Mouse (Mus musculus) heart, embryonic 15.5 days (tissue): Measurements from ENCODE around the gene Mrtfb. TPM values are rescaled to one million over a fixed set of nuclear protein-coding genes. Genes with fewer than 3 reads are reported as not detected.
"Not testable (repeated sequence)": the region's sequence is repeated elsewhere in the genome, so short reads cannot be mapped to it uniquely, and the experiment has no call there.

Experiments used
- ATAC-seq: fragments of 200-750 bp; cut with Nextera tagmentation; replicated peaks from 2 replicates; pipeline ENCODE4 v1.8.0; 2017; ENCODE audit warnings: low read depth, moderate TSS enrichment; ENCODE audit not compliant: insufficient number of reproducible peaks, insufficient read depth, low FRiP score
- H3K27ac ChIP-seq: fragments of 300-500 bp; sonication (generic); 2 replicates; pipeline ENCODE4 v1.5.1; 2015; ENCODE audit warnings: mild to moderate bottlenecking, inconsistent platforms
- H3K27me3 ChIP-seq: fragments of 300-500 bp; sonication (generic); 2 replicates; pipeline ENCODE4 v1.6.1; 2015; ENCODE audit warnings: inconsistent platforms
- H3K36me3 ChIP-seq: fragments of 300-500 bp; sonication (generic); 2 replicates; pipeline ENCODE4 v1.6.1; 2015; ENCODE audit warnings: mild to moderate bottlenecking, inconsistent platforms
- H3K4me1 ChIP-seq: fragments of 300-500 bp; sonication (generic); replicated peaks from 2 replicates; pipeline ENCODE4 v1.6.1; 2015; ENCODE audit warnings: inconsistent platforms
- H3K4me2 ChIP-seq: fragments of 300-500 bp; sonication (generic); 2 replicates; pipeline ENCODE4 v1.6.1; 2015; ENCODE audit warnings: inconsistent platforms, mild to moderate bottlenecking, moderate library complexity
- H3K4me3 ChIP-seq: fragments of 300-500 bp; sonication (generic); 2 replicates; pipeline ENCODE4 v1.5.1; 2015; ENCODE audit warnings: mild to moderate bottlenecking, inconsistent platforms
- H3K9ac ChIP-seq: fragments of 300-500 bp; sonication (generic); 2 replicates; pipeline ENCODE4 v1.6.1; 2015; ENCODE audit warnings: mild to moderate bottlenecking, inconsistent platforms
- H3K9me3 ChIP-seq: fragments of 300-500 bp; sonication (generic); replicated peaks from 2 replicates; pipeline ENCODE4 v1.6.1; 2016; ENCODE audit warnings: inconsistent platforms
- WGBS: fragments of 180-500 bp; shearing (Covaris S2); methylation state at CpG from one replicate; pipeline ENCODE4 v1.1.7; 2015; ENCODE audit warnings: mixed read lengths; 5-methylcytosine and 5-hydroxymethylcytosine counted together
- polyA plus RNA-seq: library from polyadenylated mRNA; unstranded; fragments of >200 nt; fragmentation: Nextera tagmentation; extraction: Ambion mirVana; gene quantifications from 2 replicates; pipeline ENCODE4 v1.2.1, GENCODE M21; 2015

Mrtfb gene
- polyA plus RNA-seq, 1 experiment from 2014 or later, result 14.0 TPM

DNA sequence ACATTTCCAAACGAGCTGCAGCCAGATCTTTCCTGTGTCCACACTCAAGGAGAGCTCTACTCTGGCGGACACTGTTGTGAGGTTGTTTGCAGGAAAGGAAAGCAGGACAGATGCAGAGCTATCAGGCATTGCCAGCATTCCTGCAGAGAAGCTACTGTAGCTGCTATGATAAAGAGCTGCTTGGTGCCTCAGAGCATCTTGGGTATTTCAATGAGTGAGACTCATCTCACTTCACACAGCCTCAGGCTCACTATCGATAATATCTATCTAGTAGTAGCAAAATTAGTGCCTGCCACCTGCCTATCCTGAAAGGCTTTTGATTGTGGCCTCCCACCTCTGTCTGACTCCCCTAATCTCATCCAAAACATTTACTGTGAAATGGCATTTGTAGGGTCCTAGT, 73.4 kb downstream of the Mrtfb start:
- no peak overlapping the region for H3K9ac ChIP-seq
- no peaks in the 10 kb centered on the region for H3K9me3 ChIP-seq
- H3K27ac ChIP-seq, result peak overlapping the region; percentile 61
- H3K4me2 ChIP-seq, result no peak overlapping the region
- no peak overlapping the region for H3K4me3 ChIP-seq
- no peak for ATAC-seq
- H3K27me3 ChIP-seq, result no peaks in the 10 kb centered on the region
- H3K36me3 ChIP-seq, result 0 out of 2 replicates have a peak, but pooled peaks cover 8% of the 10 kb centered on the region
- 27% methylated on average over 3 of the region's 3 CpGs for WGBS
- peaks cover 29% of the 10 kb centered on the region for H3K4me1 ChIP-seq

GRCm38 (mm10) chr16:13330221-13330659, 74.0 kb downstream of the Mrtfb start:
- H3K4me1 ChIP-seq, result peaks cover 29% of the 10 kb centered on the region
- H3K27me3 ChIP-seq, result no peaks in the 10 kb centered on the region
- H3K36me3 ChIP-seq, result 0 out of 2 replicates have a peak, but pooled peaks cover 8% of the 10 kb centered on the region
- ATAC-seq, result no peak
- 56% methylated on average over 6 of the region's 6 CpGs for WGBS
- no peak overlapping the region for H3K4me2 ChIP-seq
- no peak overlapping the region for H3K9ac ChIP-seq
- no peaks in the 10 kb centered on the region for H3K9me3 ChIP-seq
- no peak overlapping the region for H3K4me3 ChIP-seq
- peak overlapping the region; percentile 61 for H3K27ac ChIP-seq

DNA sequence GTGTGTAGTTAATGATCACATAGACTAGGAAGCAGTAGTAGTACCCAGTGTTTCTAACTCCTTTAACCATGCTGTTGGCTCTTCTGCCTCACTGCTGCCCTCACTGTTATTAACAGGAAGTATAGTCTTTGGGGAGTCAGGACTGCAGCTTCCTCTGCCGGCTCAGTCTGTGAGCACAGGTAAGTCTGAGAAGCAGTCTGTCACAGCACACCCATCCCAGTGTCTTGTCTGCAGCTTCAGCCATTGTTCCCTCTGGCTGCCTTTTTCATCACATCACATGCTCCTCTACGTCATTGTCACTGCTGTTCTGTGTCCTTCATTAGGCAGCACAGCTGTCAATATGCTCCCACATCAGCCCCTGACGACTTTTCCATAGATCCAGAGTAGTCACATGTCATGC, 75.6 kb downstream of the Mrtfb start:
- peaks cover 26% of the 10 kb centered on the region for H3K4me1 ChIP-seq
- no peak overlapping the region for H3K4me3 ChIP-seq
- H3K4me2 ChIP-seq, result no peak overlapping the region
- 55% methylated on average over 3 of the region's 3 CpGs for WGBS
- ATAC-seq, result no peak
- H3K36me3 ChIP-seq, result 0 out of 2 replicates have a peak, but pooled peaks cover 8% of the 10 kb centered on the region
- no peak overlapping the region for H3K9ac ChIP-seq
- no peak overlapping the region for H3K27ac ChIP-seq
- no peaks in the 10 kb centered on the region for H3K27me3 ChIP-seq
- H3K9me3 ChIP-seq, result no peaks in the 10 kb centered on the region

DNA sequence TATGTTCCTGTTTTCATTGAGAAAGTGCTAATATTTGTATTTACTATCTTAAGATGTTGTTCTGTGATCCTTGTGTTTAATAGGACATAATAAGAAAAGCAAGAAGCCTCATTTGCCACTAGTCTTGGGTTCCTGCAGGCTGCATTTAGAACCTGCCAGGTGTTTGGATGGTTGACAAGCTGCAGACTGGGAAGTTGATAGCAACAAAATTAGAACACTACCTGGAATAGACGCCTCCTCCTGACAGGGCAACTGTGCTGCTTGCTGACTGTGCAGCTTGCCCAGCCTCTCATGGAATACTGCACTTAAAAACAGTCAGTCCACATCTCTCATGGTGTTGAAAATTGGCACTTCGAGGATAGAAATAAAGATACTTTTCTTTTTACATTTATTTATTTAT, 76.3 kb downstream of the Mrtfb start:
- no peak for ATAC-seq
- H3K9me3 ChIP-seq, result no peaks in the 10 kb centered on the region
- no peak overlapping the region for H3K9ac ChIP-seq
- no peak overlapping the region for H3K27ac ChIP-seq
- no peak overlapping the region for H3K4me2 ChIP-seq
- 0 out of 2 replicates have a peak, but pooled peaks cover 3% of the 10 kb centered on the region for H3K36me3 ChIP-seq
- WGBS, result 70% methylated on average over 2 of the region's 2 CpGs
- H3K27me3 ChIP-seq, result no peaks in the 10 kb centered on the region
- H3K4me3 ChIP-seq, result no peak overlapping the region
- H3K4me1 ChIP-seq, result peaks cover 31% of the 10 kb centered on the region

GRCm38 (mm10) chr16:13333781-13334341, 77.6 kb downstream of the Mrtfb start:
- Histone ChIP-seq H3K27me3 (no peaks in the 10 kb centered on the region), H3K4me1 (peaks cover 38% of the 10 kb centered on the region), H3K9me3 (no peaks in the 10 kb centered on the region), H3K36me3 (no peaks in the 10 kb centered on the region), H3K4me3 (no peak overlapping the region), H3K27ac (no peak overlapping the region), H3K4me2 (no peak overlapping the region), H3K9ac (no peak overlapping the region)
- no peak for ATAC-seq
- WGBS, result 58% methylated on average over 5 of the region's 5 CpGs

GRCm38 (mm10) chr16:13336503-13337230, 80.4 kb downstream of the Mrtfb start:
- Histone ChIP-seq H3K9ac (no peak overlapping the region), H3K4me2 (no peak overlapping the region), H3K4me1 (peaks cover 22% of the 10 kb centered on the region), H3K27ac (no peak overlapping the region), H3K9me3 (no peaks in the 10 kb centered on the region), H3K27me3 (no peaks in the 10 kb centered on the region), H3K36me3 (no peaks in the 10 kb centered on the region), H3K4me3 (no peak overlapping the region)
- ATAC-seq, result peak; percentile 80
- 27% methylated on average over 5 of the region's 5 CpGs for WGBS

DNA sequence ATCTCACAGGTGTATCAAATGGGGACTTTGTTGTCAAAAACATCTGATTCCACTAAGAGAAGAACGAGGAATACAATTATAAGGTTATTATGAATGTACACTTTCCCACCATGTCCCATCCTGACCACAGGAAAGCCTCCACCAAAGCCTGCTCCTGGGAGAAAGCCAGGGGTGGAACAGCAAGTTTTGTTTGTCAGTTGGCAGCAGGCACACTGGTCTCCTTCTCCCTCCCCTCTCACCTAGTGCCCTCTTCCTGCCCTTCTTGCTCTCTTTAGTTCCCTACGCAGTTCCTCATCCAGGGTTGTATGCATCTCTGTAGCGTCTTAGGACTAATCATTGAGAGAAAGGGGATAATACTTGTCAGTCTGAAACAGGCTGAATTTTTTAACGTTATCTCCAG, 81.8 kb downstream of the Mrtfb start:
- no peak overlapping the region for H3K4me2 ChIP-seq
- H3K9ac ChIP-seq, result no peak overlapping the region
- H3K27ac ChIP-seq, result no peak overlapping the region
- no peaks in the 10 kb centered on the region for H3K27me3 ChIP-seq
- no peaks in the 10 kb centered on the region for H3K9me3 ChIP-seq
- no peak for ATAC-seq
- H3K4me1 ChIP-seq, result peaks cover 19% of the 10 kb centered on the region
- H3K36me3 ChIP-seq, result no peaks in the 10 kb centered on the region
- WGBS, result 76% methylated on average over 4 of the region's 4 CpGs
- H3K4me3 ChIP-seq, result no peak overlapping the region

- Histone ChIP-seq H3K4me2 (no peak overlapping the region), H3K36me3 (no peaks in the 10 kb centered on the region), H3K9me3 (no peaks in the 10 kb centered on the region), H3K4me1 (peaks cover 15% of the 10 kb centered on the region), H3K27ac (no peak overlapping the region), H3K4me3 (no peak overlapping the region), H3K9ac (no peak overlapping the region), H3K27me3 (no peaks in the 10 kb centered on the region)
- 89% methylated on average over 6 of the region's 6 CpGs for WGBS
- no peak for ATAC-seq
Observed at GRCm38 (mm10) chr16:13339433-13339832, 83.2 kb downstream of the Mrtfb start.

- H3K4me3 ChIP-seq, H3K9me3 ChIP-seq, H3K27ac ChIP-seq, H3K36me3 ChIP-seq, H3K9ac ChIP-seq, H3K4me1 ChIP-seq, ATAC-seq, H3K4me2 ChIP-seq, H3K27me3 ChIP-seq: not testable (repeated sequence)
- WGBS, result 93% methylated on average over 2 of the region's 2 CpGs
Observed at GRCm38 (mm10) chr16:13345822-13346221, 89.5 kb downstream of the Mrtfb start.

GRCm38 (mm10) chr16:13350729-13351128, 94.4 kb downstream of the Mrtfb start:
- Histone ChIP-seq H3K4me3 (no peak overlapping the region), H3K9me3 (no peaks in the 10 kb centered on the region), H3K4me2 (no peak overlapping the region), H3K4me1 (peaks cover 13% of the 10 kb centered on the region), H3K9ac (no peak overlapping the region), H3K36me3 (no peaks in the 10 kb centered on the region), H3K27me3 (no peaks in the 10 kb centered on the region), H3K27ac (no peak overlapping the region)
- no peak for ATAC-seq
- 71% methylated on average over 4 of the region's 4 CpGs for whole genome bisulfite sequencing

DNA sequence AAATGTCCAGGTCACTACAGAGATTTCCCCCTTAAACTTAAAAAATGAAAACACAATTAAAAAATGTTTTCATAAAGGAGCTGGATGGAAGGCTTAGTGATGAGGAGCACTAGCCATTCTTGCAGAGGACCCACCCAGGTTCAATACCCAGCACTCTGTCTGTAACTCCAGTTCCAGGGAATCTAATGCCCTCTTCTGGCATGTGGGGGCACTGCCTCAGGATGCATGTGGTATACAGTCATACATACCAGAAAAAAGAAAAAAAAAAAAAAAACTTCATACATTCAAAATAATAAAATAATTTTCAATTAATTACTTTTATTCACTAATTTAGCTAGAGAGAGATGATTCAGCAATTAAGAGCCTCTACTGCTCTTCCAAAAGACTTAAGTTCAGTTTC, 95.0 kb downstream of the Mrtfb start:
- Histone ChIP-seq H3K27ac (no peak overlapping the region), H3K9me3 (no peaks in the 10 kb centered on the region), H3K4me2 (no peak overlapping the region), H3K9ac (no peak overlapping the region), H3K4me3 (no peak overlapping the region), H3K36me3 (no peaks in the 10 kb centered on the region), H3K27me3 (no peaks in the 10 kb centered on the region), H3K4me1 (peaks cover 13% of the 10 kb centered on the region)
- ATAC-seq, result no peak

- Histone ChIP-seq H3K27ac (no peak overlapping the region), H3K4me3 (no peak overlapping the region), H3K4me2 (no peak overlapping the region), H3K9me3 (no peaks in the 10 kb centered on the region), H3K36me3 (no peaks in the 10 kb centered on the region), H3K4me1 (peaks cover 37% of the 10 kb centered on the region), H3K9ac (no peak overlapping the region), H3K27me3 (no peaks in the 10 kb centered on the region)
- ATAC-seq, result no peak
- 56% methylated on average over 4 of the region's 4 CpGs for WGBS
Observed at GRCm38 (mm10) chr16:13353927-13354326, 97.6 kb downstream of the Mrtfb start.
